Mouse (Mus musculus) cortical plate, adult 2 months (tissue): ENCODE results near the gene Dusp19. TPM values are rescaled to one million over a fixed set of nuclear protein-coding genes. Genes with fewer than 3 reads are reported as not detected.

Experiments
- H3K27ac ChIP-seq: fragments of 200-500 bp; 2 replicates; pipeline ENCODE4 v1.5.1; 2012; ENCODE audit warnings: low read length, control low read depth, inconsistent platforms; ENCODE audit not compliant: insufficient read depth
- H3K4me1 ChIP-seq: fragments of 200-500 bp; 2 replicates; pipeline ENCODE4 v1.6.1; 2011; ENCODE audit warnings: low read length; ENCODE audit not compliant: control insufficient read depth, insufficient read depth
- H3K4me3 ChIP-seq: fragments of 200-500 bp; 2 replicates; pipeline ENCODE4 v1.5.1; 2011; ENCODE audit warnings: mild to moderate bottlenecking, low read length, control low read depth; ENCODE audit not compliant: insufficient read depth
- CTCF ChIP-seq: fragments of 200-500 bp; IDR thresholded peaks from 2 replicates; pipeline ENCODE4 v1.5.1; 2011; ENCODE audit warnings: mild to moderate bottlenecking, control low read depth, low read length; ENCODE audit not compliant: insufficient read depth; ENCODE audit errors: extremely low read depth
- POLR2A ChIP-seq: fragments of 200-500 bp; IDR thresholded peaks from 2 replicates; pipeline ENCODE4 v1.6.1; 2011; ENCODE audit warnings: mild to moderate bottlenecking, low read length, control low read depth; ENCODE audit not compliant: insufficient read depth; ENCODE audit errors: extremely low read depth
- polyA plus RNA-seq: library from polyadenylated mRNA; depleted of rRNA; stranded (reverse); fragments of >200 nt; gene quantifications from 2 replicates; pipeline ENCODE4 v1.2.3, GENCODE M21; 2012

The Dusp19 gene
- polyA plus RNA-seq, 1 experiment: 16.9 TPM

DNA sequence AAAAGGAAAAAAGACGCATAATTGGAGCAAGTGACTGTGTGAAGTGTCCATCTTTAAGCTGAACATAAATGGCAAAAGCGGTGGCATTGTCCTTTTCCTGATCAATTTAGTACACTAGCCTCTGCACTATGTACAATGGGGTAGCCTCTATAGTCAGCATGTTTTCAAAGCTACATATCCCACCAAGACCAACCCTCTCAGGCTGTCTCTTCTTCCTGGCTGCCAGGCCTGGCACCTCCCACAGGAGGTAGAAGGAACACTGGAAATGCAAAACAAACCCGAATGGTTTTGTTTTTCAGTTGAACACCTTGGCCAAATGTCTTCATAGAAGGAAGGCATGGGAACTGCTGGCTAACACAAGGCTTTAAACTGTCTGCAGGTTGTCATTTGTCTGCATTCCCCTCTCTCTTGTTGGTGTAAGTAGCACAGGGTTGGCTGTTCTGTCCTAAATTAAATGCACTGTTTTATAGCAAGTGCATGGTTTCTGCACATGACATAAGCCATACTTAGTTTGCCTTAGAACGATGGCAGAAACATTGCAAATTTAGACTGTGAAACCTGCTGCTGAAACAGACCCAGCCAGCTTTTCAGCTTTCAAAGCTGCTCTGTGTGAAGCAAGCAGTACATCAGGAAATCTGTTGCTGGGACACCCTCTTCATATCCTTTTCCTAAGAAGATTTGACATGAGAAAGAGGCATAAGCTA, 22.5 kb upstream of the Dusp19 start:
- peaks cover 11% of the 10 kb centered on the region for H3K4me1 ChIP-seq
- H3K4me3 ChIP-seq: no peak overlapping the region
- no peak for TF ChIP-seq POLR2A
- no peak for TF ChIP-seq CTCF
- peak overlapping the region; percentile 95 for H3K27ac ChIP-seq

DNA sequence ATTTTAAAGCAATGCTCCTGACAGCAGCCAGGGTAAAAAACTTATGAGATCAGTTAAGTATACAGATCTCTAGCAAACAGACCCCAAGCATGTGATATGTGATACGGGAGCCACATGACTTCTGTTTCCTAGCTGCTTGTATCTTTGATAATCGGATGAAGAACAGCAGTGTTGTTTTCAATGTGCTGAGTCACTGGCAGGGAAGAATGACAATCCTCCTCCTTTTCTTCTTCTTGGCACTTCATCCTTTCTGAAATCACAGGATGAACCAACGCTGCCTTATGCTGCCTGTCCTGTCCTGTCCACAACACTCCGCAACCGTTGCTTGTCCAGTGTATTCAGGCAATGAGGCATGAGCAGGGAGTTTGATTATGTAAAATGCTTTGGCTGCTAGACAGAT, 19.9 kb upstream of the Dusp19 start:
- Histone ChIP-seq H3K4me3 (0 out of 2 replicates have a peak overlapping the region, but pooled peaks have one; percentile 4), H3K27ac (peak overlapping the region; percentile 54; the same call in 1 of the 2 replicates), H3K4me1 (peaks cover 13% of the 10 kb centered on the region)
- TF ChIP-seq CTCF: no peak
- TF ChIP-seq POLR2A: no peak

GRCm38 (mm10) chr2:80599850-80600249, 17.0 kb upstream of the Dusp19 start:
- Histone ChIP-seq H3K4me3 (no peak overlapping the region), H3K27ac (no peak overlapping the region), H3K4me1 (peaks cover 7% of the 10 kb centered on the region)
- no peak for TF ChIP-seq CTCF
- no peak for TF ChIP-seq POLR2A

GRCm38 (mm10) chr2:80600611-80601010, 16.2 kb upstream of the Dusp19 start:
- no peak for TF ChIP-seq POLR2A
- no peak for TF ChIP-seq CTCF
- Histone ChIP-seq H3K4me3 (no peak overlapping the region), H3K27ac (no peak overlapping the region), H3K4me1 (peaks cover 6% of the 10 kb centered on the region)

DNA sequence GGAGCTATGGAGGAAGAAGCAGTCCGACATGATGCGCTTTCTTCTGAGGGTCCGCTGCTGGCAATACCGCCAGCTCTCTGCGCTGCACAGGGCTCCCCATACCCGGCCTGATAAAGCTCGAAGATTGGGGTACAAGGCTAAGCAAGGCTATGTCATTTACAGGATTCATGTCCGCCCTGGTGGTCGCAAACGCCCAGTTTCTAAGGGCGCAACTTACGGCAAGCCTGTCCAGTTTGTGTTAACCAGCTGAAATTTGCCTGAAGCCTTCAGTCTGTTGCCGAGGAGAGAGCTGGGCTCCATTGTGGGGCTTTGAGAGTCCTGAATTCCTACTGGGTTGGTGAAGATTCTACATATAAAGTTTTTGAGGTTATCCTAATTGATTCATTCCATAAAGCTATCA, 14.1 kb upstream of the Dusp19 start:
- Histone ChIP-seq H3K4me3 (no peak overlapping the region), H3K27ac (no peak overlapping the region), H3K4me1 (peaks cover 5% of the 10 kb centered on the region)
- TF ChIP-seq POLR2A (no peak), CTCF (no peak)

- Histone ChIP-seq H3K27ac (no peak overlapping the region), H3K4me3 (no peak overlapping the region), H3K4me1 (peaks cover 5% of the 10 kb centered on the region)
- no peak for TF ChIP-seq POLR2A
- TF ChIP-seq CTCF: no peak
Observed at GRCm38 (mm10) chr2:80603771-80604426, 12.9 kb upstream of the Dusp19 start.

GRCm38 (mm10) chr2:80612286-80612685, 4.6 kb upstream of the Dusp19 start:
- Histone ChIP-seq H3K4me1 (no peaks in the 10 kb centered on the region), H3K27ac (peak overlapping the region; percentile 89), H3K4me3 (no peak overlapping the region)
- TF ChIP-seq POLR2A (no peak), CTCF (no peak)

- Histone ChIP-seq H3K27ac (no peak overlapping the region), H3K4me3 (no peak overlapping the region), H3K4me1 (no peaks in the 10 kb centered on the region)
- TF ChIP-seq CTCF: no peak
- no peak for TF ChIP-seq POLR2A
Observed at GRCm38 (mm10) chr2:80612796-80613195, 4.0 kb upstream of the Dusp19 start.

DNA sequence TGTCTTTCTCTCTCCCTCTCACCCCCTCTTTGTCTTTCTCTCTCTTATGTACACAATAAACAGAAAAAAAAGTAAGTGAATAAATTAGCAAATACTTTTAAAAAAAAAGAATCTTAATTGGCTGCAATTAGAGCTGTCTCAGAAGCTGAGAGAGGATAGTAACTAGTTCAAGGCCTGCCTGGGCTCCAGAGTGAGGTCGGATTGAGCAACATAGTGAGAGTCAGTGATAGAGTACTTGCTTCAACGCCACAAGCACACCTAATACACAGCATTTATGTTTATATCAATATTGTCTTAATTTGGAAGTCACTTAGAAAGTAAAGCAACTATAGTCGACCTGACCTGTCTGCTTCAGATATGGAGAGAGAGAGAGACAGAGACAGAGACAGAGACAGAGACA, 2.1 kb downstream of the Dusp19 start:
- no peak overlapping the region for H3K27ac ChIP-seq
- peaks cover 5% of the 10 kb centered on the region; the same call in 1 of the 2 replicates for H3K4me1 ChIP-seq
- H3K4me3 ChIP-seq: no peak overlapping the region
- no peak for TF ChIP-seq CTCF
- no peak for TF ChIP-seq POLR2A

GRCm38 (mm10) chr2:80621921-80622320, 5.1 kb downstream of the Dusp19 start:
- Histone ChIP-seq H3K4me3 (no peak overlapping the region), H3K27ac (no peak overlapping the region), H3K4me1 (peaks cover 5% of the 10 kb centered on the region; the same call in 1 of the 2 replicates)
- TF ChIP-seq CTCF: no peak
- TF ChIP-seq POLR2A: no peak
